Mouse (Mus musculus) left cerebral cortex, postnatal 25 days (tissue): ENCODE measurements around the gene Asic1. TPM values are rescaled to one million over a fixed set of nuclear protein-coding genes. Genes with fewer than 3 reads are reported as not detected.
"Not testable (repeated sequence)": the region's sequence is repeated elsewhere in the genome, so short reads cannot be mapped to it uniquely, and the experiment has no call there.

Experiments used
- DNase-seq, 2 experiments: peaks; one replicate each; pipeline ENCODE4 v3.0.0; 2022; ENCODE audit warnings: low spot score in 2 of 2, mixed read lengths in 1 of 2
- intact Hi-C: fragments of 180-260 bp; cut with DNase I; formaldehyde crosslinking; loops from one replicate; pipeline ENCODE4 v1.15.1; 2025
- total RNA-seq, 2 experiments: library from RNA; stranded (reverse); gene quantifications; 2 replicates each; pipeline ENCODE4 v1.2.3; 2021

Asic1 gene
- total RNA-seq, 2 experiments from 2014 or later, result 73.8 to 78.5 TPM

- intact Hi-C loops, result no loop called here
- DNase-seq, result no peak
Observed at GRCm38 (mm10) chr15:99697309-99697708, 27.1 kb downstream of the Asic1 start.

- intact Hi-C loops, result no loop called here
- DNase-seq, result peak in 1 of 2 experiments; percentile 67
Observed at GRCm38 (mm10) chr15:99698533-99699085, 28.4 kb downstream of the Asic1 start.

GRCm38 (mm10) chr15:99699715-99700114 lies 29.5 kb downstream of the Asic1 start:
- no peak for DNase-seq
- intact Hi-C loops, result no loop called here

DNA sequence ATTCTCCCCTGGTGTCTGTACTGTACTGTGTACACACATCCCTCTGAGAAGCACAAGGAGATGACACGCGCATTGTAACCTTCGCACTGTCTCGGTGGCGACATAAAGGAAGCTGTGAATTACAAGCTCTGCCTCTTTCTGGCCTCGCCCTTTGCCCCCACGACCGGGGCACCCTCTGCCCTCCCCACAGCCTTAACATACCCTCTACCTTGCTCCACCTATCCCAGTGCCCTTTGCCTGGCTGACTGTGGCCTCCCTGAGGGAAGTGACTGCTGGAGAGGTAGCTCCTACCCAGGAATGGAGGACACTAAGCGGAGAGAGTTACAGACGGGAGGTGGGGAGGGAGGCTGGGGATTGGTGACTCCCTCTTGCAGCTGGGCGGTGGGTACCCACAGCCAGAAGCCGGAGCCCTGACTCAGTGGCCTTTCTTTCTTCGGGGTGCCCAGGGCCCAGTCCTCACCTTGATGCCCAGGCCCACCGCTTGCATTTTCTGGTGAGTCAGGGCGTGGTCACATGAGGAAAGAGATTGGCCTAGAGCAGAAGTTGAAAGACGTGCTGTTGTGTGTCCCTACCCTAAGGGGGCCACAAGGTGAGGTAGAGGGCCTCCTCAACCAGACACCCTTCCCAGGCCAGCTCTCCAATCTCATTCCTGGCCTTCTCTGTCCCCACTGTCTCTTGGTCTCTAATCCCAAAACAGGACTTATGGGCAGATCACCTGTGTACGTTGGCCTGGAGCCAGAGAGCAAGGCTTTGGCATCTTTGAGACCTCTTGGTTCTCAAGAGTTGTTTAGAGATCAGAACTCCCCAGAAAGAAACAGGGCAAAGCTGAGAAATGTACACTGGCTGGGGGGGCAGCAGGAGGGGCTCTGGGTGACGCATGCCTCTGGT lies 30.3 kb downstream of the Asic1 start:
- intact Hi-C loops, result no loop called here
- DNase-seq, result no peak

GRCm38 (mm10) chr15:99701640-99701998 lies 31.5 kb downstream of the Asic1 start:
- DNase-seq, intact Hi-C loops: not testable (repeated sequence)

DNA sequence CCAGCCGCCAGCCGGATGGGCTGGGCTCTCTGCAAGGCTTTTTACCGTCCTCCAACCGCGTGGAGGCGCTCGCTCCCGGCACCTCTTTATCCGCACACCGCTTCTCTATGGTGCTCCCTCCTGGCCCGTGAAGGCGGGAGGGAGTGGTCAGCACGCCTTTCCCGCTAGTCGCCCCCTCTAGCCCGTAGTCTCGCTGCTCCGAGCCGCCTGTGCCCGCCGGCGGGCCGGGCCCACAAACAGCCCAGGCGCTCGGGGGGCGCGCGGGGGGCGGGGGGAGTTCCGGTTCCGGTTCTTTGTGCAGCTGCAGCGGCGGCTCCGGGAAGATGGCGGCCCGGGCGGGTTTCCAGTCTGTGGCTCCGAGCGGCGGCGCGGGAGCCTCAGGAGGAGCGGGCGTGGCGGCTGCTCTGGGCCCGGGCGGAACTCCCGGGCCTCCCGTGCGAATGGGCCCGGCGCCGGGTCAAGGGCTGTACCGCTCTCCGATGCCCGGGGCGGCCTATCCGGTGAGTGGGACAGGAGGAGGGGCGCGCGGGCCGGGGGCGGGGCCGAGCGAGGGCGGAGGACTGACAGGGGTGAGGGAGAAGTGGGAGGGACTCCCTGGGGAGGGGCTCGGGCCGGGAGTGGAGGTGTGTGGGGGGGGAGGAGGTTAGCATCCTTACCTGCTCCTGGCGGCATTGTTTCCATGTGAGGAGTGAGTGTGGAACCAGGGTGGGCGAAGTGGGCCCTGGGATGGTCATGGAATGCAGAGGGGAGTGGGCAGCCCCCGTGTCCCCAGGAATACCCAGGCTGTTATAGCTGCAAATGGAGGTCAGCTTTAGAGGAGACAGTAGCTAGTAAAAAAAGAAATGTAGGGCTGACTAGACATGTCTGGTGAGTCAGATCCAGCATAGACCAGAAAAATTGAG lies 32.1 kb downstream of the Asic1 start, which contains the start of gene Smarcd1:
TSS of gene Smarcd1 (plus strand) at position 131 of the 902 bp plus-strand sequence.
- intact Hi-C loops, result loop anchor here (2.0 kb wide), 1 partner anchor 15 kb away; the partner anchor contains the start of gene Gpd1

DNA sequence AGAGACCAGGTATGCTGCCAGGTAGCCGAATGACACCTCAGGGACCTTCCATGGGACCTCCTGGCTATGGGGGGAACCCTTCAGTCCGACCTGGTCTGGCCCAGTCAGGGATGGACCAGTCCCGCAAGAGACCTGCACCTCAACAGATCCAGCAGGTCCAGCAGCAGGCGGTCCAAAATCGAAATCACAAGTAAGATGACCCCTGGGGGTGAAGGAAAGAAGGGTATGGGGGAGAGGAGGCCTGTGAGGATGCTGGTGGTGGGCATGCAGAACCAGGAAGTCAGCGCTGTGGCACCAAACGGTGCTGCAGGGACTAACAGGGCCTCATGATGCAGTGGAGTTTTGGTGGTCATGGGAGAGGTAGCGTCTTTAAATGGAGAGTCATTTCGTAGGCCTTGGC lies 32.9 kb downstream of the Asic1 start:
- no peak for DNase-seq
- intact Hi-C loops, result loop anchor here (2.0 kb wide), 1 partner anchor 14 kb away; the partner anchor contains the start of gene Gpd1

More for the DNA sequence above, 32.1 kb downstream of the Asic1 start, which contains the start of gene Smarcd1:
- peak; percentile 95 to 98 for DNase-seq

GRCm38 (mm10) chr15:99703676-99704040 lies 33.5 kb downstream of the Asic1 start:
- DNase-seq, result no peak
- intact Hi-C loops, result loop anchor here (2.0 kb wide), 1 partner anchor 13 kb away; the partner anchor contains the start of gene Gpd1

- intact Hi-C loops, result no loop called here
- peak in 1 of 2 experiments; percentile 82 for DNase-seq
Observed at GRCm38 (mm10) chr15:99704041-99704681, 34.0 kb downstream of the Asic1 start.

DNA sequence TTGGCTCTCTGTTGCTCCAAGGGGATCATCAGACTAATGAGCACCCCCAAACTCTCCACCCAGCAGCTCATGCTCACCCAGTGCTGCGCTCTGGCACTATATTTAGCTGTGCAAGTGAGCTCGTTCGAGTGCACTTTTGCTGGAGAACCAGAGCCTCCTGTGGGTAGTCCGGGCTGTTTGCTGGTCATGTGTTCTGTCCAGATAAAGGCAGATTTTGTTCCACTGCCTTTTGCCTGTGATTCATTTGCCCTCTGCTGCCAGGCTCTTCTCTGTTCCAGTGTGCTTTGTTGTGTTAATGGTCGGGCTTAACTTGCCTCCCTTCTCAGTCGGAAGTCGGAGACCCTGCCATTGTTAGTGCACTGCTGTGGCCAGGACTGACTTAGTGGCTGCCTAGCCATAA lies 34.7 kb downstream of the Asic1 start:
- peak in 1 of 2 experiments; percentile 68 for DNase-seq
- intact Hi-C loops, result no loop called here

DNA sequence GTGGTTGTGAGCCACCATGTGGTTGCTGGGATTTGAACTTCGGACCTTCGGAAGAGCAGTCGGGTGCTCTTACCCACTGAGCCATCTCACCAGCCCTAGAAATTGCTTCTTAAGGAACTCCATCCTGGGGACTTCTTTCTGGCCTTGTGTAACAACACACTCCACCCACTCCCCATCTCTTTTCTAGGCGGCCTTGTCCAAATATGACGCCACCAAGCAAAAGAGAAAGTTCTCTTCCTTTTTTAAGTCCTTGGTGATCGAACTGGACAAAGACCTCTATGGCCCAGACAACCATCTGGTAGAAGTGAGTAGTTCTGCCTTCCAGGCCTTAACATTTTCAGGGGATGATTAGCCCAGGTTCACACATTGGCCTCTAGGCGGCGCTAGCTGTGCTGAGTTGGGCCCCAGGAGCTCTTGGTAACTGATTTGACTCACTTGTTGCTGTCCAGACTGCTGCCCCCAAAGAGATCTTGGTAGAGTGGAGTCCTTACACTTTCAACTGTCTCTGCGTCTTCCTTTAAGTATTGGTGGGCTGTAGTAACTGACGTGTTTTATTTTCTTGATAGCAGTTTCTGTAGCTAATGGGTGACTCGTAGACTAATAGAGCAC lies 35.4 kb downstream of the Asic1 start, which contains the start of gene Gm17349:
TSS of gene Gm17349 (minus strand) at position 51 of the 609 bp plus-strand sequence.
- peak; percentile 65 to 71 for DNase-seq
- intact Hi-C loops, result no loop called here

DNA sequence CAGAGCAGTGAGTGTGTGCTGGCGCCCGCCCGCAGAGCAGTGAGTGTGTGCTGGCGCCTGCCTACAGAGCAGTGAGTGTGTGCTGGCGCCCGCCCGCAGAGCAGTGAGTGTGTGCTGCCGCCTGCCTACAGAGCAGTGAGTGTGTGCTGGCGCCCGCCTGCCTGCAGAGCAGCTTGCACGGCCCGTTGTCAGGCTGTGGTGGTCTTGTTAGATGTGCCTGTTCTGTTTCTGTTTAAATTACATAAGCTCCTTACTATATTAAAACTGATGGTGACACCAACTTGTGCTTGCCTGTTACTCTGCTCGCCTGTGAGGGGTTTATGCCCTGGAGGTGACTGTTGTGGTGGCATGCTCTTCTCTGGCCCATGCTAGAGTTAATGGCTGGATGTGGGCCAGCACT lies 38.0 kb downstream of the Asic1 start:
- DNase-seq, result no peak

DNA sequence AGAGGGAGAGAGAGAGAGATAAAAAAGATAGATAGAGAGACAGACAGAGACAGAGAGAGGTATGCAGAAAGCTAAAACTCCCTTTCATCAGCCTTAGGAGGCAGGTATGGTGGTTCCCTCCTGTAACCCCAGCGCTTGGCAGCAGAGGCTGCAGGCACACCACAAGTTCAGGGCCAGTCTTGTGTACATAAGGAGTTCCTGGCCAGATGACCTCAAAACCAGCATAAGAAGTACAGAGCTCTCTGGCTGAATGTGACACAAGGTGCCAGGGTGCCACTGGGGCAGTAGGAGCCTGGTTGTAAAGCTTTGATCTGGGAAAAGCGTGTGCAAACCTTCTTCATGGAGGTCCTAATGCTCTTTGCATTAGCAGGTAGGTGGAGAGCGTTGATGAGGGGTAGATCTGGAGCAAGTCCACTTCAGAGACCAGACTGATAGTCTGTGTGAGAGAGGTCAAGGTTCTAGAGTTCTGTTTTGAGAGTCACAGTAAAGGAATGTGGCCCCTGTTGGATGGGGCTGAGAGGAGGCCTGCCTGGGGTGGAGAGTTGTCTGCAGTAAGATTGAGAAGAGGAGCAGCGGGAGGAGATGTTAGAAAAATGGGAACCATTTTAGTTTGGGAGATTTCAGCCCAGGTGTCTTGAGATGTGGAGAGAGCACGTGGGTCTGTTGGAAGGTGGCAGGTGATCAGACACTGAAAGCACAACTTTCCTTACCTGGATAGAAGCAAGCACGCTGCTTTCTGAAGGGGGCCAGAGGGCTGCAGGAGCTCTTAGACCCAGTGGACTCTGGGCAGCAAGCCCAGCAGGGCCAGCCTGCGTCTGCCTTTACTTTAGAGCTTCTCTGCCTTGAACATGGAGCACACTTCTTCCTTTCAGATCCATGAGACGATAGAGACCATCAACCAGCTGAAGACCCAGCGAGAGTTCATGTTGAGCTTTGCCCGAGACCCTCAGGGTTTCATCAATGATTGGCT lies 40.3 kb downstream of the Asic1 start:
- no peak for DNase-seq
- intact Hi-C loops, result no loop called here

More for the DNA sequence above, 38.0 kb downstream of the Asic1 start:
- intact Hi-C loops, result no loop called here

GRCm38 (mm10) chr15:99711491-99711890 lies 41.3 kb downstream of the Asic1 start:
- intact Hi-C loops, result no loop called here
- no peak for DNase-seq

- intact Hi-C loops, result no loop called here
- DNase-seq, result no peak
Observed at GRCm38 (mm10) chr15:99712666-99713559, 42.7 kb downstream of the Asic1 start.

GRCm38 (mm10) chr15:99713569-99713968 lies 43.4 kb downstream of the Asic1 start:
- DNase-seq, result no peak
- intact Hi-C loops, result no loop called here

DNA sequence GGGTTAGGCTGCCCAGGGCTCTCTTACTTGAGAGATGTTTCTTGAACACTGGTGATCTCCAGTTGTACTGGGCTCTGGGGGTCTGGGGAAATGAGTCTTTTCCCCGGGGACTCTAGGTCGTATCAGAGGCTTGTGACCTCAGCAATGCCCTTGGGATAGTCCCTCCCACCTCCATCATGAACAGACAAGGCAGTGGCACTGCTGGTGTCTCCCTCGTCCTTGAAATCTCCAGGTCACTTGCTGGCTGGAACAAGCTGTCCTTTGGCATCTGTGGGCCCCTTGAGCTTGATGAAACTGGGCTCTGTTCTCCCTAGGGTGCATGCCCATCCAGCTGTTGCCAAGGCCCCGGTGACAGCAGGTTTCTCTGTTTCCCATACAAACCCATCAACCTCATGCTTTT lies 44.0 kb downstream of the Asic1 start:
- intact Hi-C loops, result no loop called here
- DNase-seq, result no peak
